Mouse (Mus musculus): ENCODE data around the gene Ppif. TPM values are rescaled to one million over a fixed set of nuclear protein-coding genes. Genes with fewer than 3 reads are reported as not detected.

The Ppif gene
- polyA plus RNA-seq, 1 experiment from 2014 or later: 28.4 TPM

DNA sequence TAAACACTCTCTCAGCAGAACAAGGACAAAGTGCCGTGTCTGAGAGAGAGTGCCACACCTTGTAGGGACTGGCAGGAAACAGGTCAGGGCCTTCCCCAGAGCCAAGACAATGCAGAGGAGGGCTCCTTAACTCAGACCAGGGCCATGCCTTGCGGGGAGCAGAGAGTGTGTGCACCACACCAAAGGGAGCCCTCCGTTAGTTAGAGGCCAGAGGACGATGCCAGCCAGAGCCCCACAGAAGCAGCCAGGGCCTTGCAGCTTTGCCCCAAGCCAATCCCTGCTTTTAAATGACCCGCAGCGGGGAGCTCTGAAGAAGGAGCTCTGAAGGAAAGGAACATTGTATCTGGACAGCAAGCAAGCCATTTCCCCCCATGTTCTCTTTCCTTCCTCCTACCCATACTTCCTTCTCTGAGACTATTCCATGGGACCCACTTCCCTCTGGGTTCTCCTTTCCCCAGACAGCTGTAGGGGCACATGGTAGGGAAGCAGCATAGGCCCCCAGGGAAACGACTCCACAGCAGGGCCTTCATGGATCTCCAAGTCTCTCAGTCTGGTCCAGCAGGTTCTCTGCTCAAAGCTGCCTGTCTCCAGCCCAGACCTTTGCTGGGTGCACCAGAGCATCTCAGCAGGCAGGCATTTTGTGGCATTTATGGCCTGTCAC, 30.2 kb upstream of the Ppif start:
- Histone ChIP-seq H3K36me3 (ENCODE audit: control insufficient read depth, insufficient read depth, low read length) (peaks cover 80% of the 10 kb centered on the region), H3K4me3 (ENCODE audit: low read depth, low read length) (no peak overlapping the region), H3K9ac (ENCODE audit: low read depth, low read length) (no peak overlapping the region), H3K27me3 (replicated peaks; ENCODE audit: control insufficient read depth, insufficient read depth, low read length) (no peaks in the 10 kb centered on the region), H3K4me2 (ENCODE audit: low read depth, low read length) (no peak overlapping the region), H3K9me3 (ENCODE audit: control insufficient read depth, low read length) (no peaks in the 10 kb centered on the region), H3K4me1 (ENCODE audit: control insufficient read depth, insufficient read depth, low read length) (no peaks in the 10 kb centered on the region), H3K27ac (replicated peaks; ENCODE audit: low read depth, low read length) (no peak overlapping the region)
- no peak for DNase-seq (ENCODE audit: low spot score)
- ATAC-seq (ENCODE audit: low read depth): no peak
- 78% methylated on average over 7 of the region's 7 CpGs for WGBS

DNA sequence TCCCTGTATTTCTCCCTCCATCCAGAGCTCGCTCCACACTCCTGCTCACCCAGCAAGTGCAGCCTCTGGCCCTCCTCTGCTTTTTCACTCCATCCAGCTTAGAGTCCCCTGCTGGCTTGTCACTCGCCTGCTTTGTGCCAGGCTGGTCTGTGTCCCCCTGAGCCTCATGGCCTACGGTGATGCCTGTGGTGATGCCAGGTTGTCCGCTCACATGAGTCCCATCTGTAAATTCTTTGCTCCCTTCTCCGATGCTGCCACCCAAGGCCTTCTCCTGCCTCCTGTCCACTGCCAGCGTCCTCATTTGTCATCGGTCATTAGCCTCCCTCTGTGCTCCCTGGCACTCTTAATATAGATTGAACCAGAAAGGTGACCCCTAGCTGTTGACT, 29.7 kb upstream of the Ppif start:
- Histone ChIP-seq H3K4me3 (ENCODE audit: low read depth, low read length) (no peak overlapping the region), H3K4me2 (ENCODE audit: low read depth, low read length) (no peak overlapping the region), H3K27ac (replicated peaks; ENCODE audit: low read depth, low read length) (no peak overlapping the region), H3K36me3 (ENCODE audit: control insufficient read depth, insufficient read depth, low read length) (peaks cover 78% of the 10 kb centered on the region), H3K27me3 (replicated peaks; ENCODE audit: control insufficient read depth, insufficient read depth, low read length) (no peaks in the 10 kb centered on the region), H3K9me3 (ENCODE audit: control insufficient read depth, low read length) (no peaks in the 10 kb centered on the region), H3K4me1 (ENCODE audit: control insufficient read depth, insufficient read depth, low read length) (no peaks in the 10 kb centered on the region), H3K9ac (ENCODE audit: low read depth, low read length) (no peak overlapping the region)
- 84% methylated on average over 7 of the region's 7 CpGs for WGBS
- no peak for DNase-seq (ENCODE audit: low spot score)
- ATAC-seq (ENCODE audit: low read depth): no peak

DNA sequence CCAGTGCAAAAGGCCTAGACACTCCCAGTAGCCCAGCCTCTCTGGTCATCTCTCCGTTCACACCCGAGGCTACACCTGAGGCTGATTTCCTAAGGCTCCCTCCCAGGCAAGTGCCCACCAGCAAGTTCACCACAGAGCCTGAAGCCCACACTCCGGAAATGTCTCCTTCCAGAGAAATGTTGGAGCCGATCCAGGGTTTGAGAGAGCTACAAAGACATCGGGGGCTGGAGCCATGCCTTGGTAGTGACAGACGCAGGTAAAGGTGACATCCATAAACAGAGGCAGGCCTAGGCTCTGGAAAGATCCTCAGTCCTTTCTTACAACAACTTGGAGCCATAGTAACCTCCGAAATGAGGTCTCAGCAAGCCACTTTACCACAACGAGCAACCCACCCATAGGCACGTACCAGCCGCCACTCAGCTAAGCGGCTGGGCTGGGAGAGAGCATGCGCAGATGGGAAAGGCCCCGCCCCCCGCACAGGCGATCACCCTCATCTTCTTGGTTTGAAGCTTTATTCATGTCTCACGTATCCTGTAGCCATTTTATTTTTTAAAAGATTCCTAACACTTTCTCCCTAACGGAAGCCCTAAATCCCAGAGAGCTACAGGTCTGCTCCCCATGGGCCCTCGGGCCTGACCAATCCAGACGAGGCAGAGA, 28.5 kb upstream of the Ppif start:
- H3K36me3 ChIP-seq (ENCODE audit: control insufficient read depth, insufficient read depth, low read length): peaks cover 68% of the 10 kb centered on the region

DNA sequence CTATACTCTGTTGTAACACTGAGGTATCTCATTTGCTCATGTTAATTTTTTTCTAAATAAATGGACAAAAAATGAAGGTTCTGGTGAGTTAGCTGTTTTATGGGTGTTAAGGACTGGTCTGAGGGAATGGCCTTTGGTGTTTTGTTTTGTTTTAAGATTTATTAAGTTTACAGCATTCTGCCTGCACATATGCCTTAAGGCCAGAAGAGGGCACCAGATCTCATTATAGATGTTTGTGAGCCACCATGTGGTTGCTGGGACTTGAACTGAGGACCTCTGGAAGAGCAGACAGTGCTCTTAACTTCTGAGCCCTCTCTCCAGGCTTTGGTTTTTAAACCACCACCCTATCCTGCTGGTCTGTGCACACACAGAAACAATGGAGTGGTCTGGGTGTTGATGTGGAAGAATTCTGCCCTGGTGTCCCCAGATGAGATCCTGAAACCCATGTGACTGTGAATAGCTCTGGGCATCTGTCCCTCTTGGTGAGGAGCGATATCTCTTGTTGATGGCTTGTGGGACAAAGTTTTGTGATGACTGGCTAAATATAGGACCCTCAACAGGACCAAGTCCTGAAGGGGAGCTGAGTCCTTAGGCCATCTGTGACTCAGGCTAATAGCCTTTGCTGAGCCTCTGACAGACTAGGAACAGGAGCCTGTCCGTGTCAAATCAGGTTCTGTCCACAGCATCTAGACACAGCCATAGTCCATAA, 27.1 kb upstream of the Ppif start:
- H3K9me3 ChIP-seq (ENCODE audit: control insufficient read depth, low read length): no peaks in the 10 kb centered on the region
- peaks cover 54% of the 10 kb centered on the region for H3K36me3 ChIP-seq (ENCODE audit: control insufficient read depth, insufficient read depth, low read length)
- no peak overlapping the region for H3K27ac ChIP-seq (replicated peaks; ENCODE audit: low read depth, low read length)
- H3K4me3 ChIP-seq (ENCODE audit: low read depth, low read length): no peak overlapping the region
- H3K4me2 ChIP-seq (ENCODE audit: low read depth, low read length): no peak overlapping the region
- H3K9ac ChIP-seq (ENCODE audit: low read depth, low read length): no peak overlapping the region
- WGBS: 100% methylated on average over 2 of the region's 2 CpGs
- DNase-seq (ENCODE audit: low spot score) (no peak), ATAC-seq (ENCODE audit: low read depth) (no peak)
- no peaks in the 10 kb centered on the region for H3K27me3 ChIP-seq (replicated peaks; ENCODE audit: control insufficient read depth, insufficient read depth, low read length)
- no peaks in the 10 kb centered on the region for H3K4me1 ChIP-seq (ENCODE audit: control insufficient read depth, insufficient read depth, low read length)

More for the DNA sequence above, 28.5 kb upstream of the Ppif start:
- no peak overlapping the region for H3K4me2 ChIP-seq (ENCODE audit: low read depth, low read length)
- ATAC-seq (ENCODE audit: low read depth) (no peak), DNase-seq (ENCODE audit: low spot score) (no peak)
- H3K9ac ChIP-seq (ENCODE audit: low read depth, low read length): no peak overlapping the region
- no peaks in the 10 kb centered on the region for H3K9me3 ChIP-seq (ENCODE audit: control insufficient read depth, low read length)
- H3K4me1 ChIP-seq (ENCODE audit: control insufficient read depth, insufficient read depth, low read length): no peaks in the 10 kb centered on the region
- H3K4me3 ChIP-seq (ENCODE audit: low read depth, low read length): no peak overlapping the region
- H3K27ac ChIP-seq (replicated peaks; ENCODE audit: low read depth, low read length): no peak overlapping the region
- 74% methylated on average over 19 of the region's 19 CpGs for WGBS
- H3K27me3 ChIP-seq (replicated peaks; ENCODE audit: control insufficient read depth, insufficient read depth, low read length): no peaks in the 10 kb centered on the region

DNA sequence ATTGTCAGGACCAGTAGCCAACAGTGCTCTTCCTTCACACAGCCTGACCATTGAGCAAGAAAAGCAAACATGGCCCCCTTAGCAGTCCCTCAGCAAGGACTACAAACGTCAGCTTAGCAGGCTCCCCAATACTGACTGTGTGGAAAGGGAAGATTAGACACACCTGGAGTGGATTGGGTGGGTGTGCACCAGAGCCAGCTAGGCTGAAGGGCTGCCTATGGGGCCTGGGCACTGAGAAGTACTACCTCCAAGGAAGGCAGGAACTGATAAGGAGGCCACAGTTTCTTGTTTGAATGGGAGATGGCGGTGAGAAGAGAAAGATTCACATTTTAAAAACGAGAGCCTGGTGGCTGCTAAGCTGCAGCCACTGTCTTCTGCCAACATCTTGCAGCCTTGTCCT, 26.4 kb upstream of the Ppif start:
- Histone ChIP-seq H3K4me3 (ENCODE audit: low read depth, low read length) (no peak overlapping the region), H3K27me3 (replicated peaks; ENCODE audit: control insufficient read depth, insufficient read depth, low read length) (no peaks in the 10 kb centered on the region), H3K4me2 (ENCODE audit: low read depth, low read length) (no peak overlapping the region), H3K9me3 (ENCODE audit: control insufficient read depth, low read length) (no peaks in the 10 kb centered on the region), H3K4me1 (ENCODE audit: control insufficient read depth, insufficient read depth, low read length) (no peaks in the 10 kb centered on the region), H3K27ac (replicated peaks; ENCODE audit: low read depth, low read length) (no peak overlapping the region), H3K36me3 (ENCODE audit: control insufficient read depth, insufficient read depth, low read length) (peaks cover 46% of the 10 kb centered on the region), H3K9ac (ENCODE audit: low read depth, low read length) (no peak overlapping the region)
- no peak for ATAC-seq (ENCODE audit: low read depth)
- 77% methylated on average over 3 of the region's 3 CpGs for whole genome bisulfite sequencing
- no peak for DNase-seq (ENCODE audit: low spot score)

DNA sequence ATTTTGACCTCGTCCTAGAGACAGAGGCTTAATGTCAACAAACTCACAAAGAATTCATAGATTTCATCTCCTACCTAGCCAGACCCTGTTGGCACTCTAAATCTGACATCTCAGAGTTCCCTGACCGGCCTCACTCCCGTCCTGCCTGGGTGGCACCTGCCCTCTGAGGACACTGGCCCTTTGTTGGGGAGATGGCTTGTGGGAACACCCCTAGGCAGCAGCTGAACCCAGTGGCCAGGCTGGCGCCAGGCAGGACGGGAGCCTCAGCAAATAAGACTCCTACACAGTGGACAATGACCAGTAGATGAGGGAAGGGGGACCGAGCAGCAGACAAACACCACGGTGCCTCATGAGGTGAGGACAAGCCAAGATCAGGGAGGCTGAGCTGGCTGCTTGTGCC, 14.3 kb upstream of the Ppif start:
- ATAC-seq (ENCODE audit: low read depth) (no peak), DNase-seq (ENCODE audit: low spot score) (no peak)
- Histone ChIP-seq H3K9ac (ENCODE audit: low read depth, low read length) (no peak overlapping the region), H3K27me3 (replicated peaks; ENCODE audit: control insufficient read depth, insufficient read depth, low read length) (no peaks in the 10 kb centered on the region), H3K9me3 (ENCODE audit: control insufficient read depth, low read length) (no peaks in the 10 kb centered on the region), H3K36me3 (ENCODE audit: control insufficient read depth, insufficient read depth, low read length) (no peaks in the 10 kb centered on the region), H3K4me3 (ENCODE audit: low read depth, low read length) (no peak overlapping the region), H3K27ac (replicated peaks; ENCODE audit: low read depth, low read length) (no peak overlapping the region), H3K4me1 (ENCODE audit: control insufficient read depth, insufficient read depth, low read length) (no peaks in the 10 kb centered on the region), H3K4me2 (ENCODE audit: low read depth, low read length) (no peak overlapping the region)
- 40% methylated on average over 7 of the region's 7 CpGs for WGBS

DNA sequence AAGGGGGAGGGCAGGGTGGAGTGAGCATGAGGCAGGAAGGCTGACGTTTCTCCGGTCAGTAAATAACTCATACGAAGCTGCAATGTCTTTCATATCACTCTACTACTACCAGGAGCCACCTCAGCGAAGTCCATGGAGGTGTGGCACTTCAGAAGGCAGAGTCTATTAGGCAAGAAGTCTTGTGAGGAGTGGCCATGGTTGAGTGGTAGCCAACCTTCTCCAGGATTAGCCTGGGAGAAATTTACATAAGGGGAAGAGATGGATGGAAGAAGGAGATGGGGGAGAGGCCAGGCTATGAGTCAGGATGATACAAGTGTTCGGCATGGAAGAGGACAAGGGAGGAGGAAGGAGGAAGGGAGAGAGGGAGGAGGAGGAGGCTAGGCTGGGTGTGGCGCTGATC, 11.9 kb upstream of the Ppif start:
- Histone ChIP-seq H3K4me1 (ENCODE audit: control insufficient read depth, insufficient read depth, low read length) (no peaks in the 10 kb centered on the region), H3K36me3 (ENCODE audit: control insufficient read depth, insufficient read depth, low read length) (no peaks in the 10 kb centered on the region), H3K4me2 (ENCODE audit: low read depth, low read length) (no peak overlapping the region), H3K9me3 (ENCODE audit: control insufficient read depth, low read length) (no peaks in the 10 kb centered on the region), H3K27me3 (replicated peaks; ENCODE audit: control insufficient read depth, insufficient read depth, low read length) (no peaks in the 10 kb centered on the region), H3K27ac (replicated peaks; ENCODE audit: low read depth, low read length) (no peak overlapping the region), H3K9ac (ENCODE audit: low read depth, low read length) (no peak overlapping the region), H3K4me3 (ENCODE audit: low read depth, low read length) (no peak overlapping the region)
- ATAC-seq (ENCODE audit: low read depth) (no peak), DNase-seq (ENCODE audit: low spot score) (no peak)
- WGBS: 78% methylated on average over 6 of the region's 6 CpGs

DNA sequence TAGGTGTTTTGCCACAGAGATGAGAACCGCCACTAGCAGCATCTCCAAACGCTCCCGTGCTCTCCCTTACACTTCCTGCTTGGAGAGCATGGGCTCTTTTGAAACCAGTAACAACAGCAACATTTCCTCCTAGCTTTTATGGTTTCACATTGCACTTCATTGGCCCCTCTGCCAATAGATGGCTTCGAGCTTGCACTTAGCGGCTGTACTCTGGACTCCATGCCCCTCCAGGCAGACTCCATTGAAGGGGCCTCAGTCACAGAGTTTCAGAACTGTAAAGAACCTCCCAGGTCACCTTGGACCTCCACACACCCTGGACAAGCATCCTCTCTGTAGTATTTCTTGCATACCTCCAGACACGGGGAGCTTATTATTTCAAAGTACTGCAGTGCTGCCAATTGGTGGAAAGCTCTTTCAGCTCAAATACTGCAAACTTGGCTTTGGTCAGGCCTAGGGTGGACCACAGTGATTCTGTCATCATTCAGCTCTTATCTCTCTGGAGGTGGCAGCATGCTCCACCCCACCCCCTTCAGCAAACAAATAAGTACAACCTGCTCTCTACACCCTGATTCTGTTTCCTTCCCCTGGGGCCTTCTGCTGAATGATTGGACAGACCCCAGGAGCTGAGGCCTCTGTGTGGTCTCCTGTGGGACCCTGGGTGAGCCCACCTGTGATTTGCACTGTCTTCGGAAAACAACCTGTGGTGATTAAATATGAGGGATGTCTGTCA, 7.6 kb upstream of the Ppif start:
- Histone ChIP-seq H3K4me3 (ENCODE audit: low read depth, low read length) (no peak overlapping the region), H3K4me2 (ENCODE audit: low read depth, low read length) (no peak overlapping the region), H3K27me3 (replicated peaks; ENCODE audit: control insufficient read depth, insufficient read depth, low read length) (no peaks in the 10 kb centered on the region), H3K27ac (replicated peaks; ENCODE audit: low read depth, low read length) (no peak overlapping the region), H3K36me3 (ENCODE audit: control insufficient read depth, insufficient read depth, low read length) (no peaks in the 10 kb centered on the region), H3K9me3 (ENCODE audit: control insufficient read depth, low read length) (no peaks in the 10 kb centered on the region), H3K9ac (ENCODE audit: low read depth, low read length) (no peak overlapping the region), H3K4me1 (ENCODE audit: control insufficient read depth, insufficient read depth, low read length) (no peaks in the 10 kb centered on the region)
- ATAC-seq (ENCODE audit: low read depth): peak; percentile 55; the same call in 1 of the 2 replicates
- WGBS: 63% methylated on average over 7 of the region's 7 CpGs
- no peak for DNase-seq (ENCODE audit: low spot score)

All from embryonic facial prominence, embryonic 14.5 days (tissue).